Mouse (Mus musculus): ENCODE results near the gene Chrm1.
"Not testable (repeated sequence)": the region's sequence is repeated elsewhere in the genome, so short reads cannot be mapped to it uniquely, and the experiment has no call there.

Gene Chrm1

DNA sequence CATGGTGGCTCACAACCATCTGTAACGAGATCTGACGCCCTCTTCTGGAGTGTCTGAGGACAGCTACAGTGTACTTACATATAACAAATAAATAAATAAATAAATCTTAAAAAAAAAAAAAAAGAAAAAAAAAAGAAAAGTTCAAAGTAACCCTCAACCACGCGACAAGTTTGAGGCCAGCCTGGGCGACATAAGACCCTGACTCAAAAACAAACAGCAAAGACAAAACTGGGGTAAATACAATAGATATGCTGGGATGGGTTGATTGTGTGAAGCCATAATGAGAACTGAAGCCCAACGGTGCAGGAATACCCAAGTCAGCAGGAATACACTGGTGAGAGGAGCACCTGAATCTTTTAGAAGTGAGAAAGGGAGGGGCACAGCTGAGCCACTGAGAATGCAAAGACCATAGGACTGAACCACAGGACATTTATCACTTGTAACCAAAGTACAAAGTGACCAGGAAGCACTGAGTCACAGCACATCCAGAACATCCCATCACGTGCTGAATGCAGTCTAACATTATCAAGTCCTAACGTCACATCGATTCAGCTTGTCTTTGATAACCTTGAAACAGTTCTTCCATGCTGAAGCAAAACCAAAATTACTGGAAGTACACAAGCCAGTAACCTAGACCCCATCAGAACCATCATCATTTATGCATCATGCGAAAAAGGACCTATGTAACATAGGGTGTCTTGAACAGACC lies 53.3 kb downstream of the Chrm1 start:
- no peak for DNase-seq (ENCODE audit: low spot score in 2 of 2)

DNA sequence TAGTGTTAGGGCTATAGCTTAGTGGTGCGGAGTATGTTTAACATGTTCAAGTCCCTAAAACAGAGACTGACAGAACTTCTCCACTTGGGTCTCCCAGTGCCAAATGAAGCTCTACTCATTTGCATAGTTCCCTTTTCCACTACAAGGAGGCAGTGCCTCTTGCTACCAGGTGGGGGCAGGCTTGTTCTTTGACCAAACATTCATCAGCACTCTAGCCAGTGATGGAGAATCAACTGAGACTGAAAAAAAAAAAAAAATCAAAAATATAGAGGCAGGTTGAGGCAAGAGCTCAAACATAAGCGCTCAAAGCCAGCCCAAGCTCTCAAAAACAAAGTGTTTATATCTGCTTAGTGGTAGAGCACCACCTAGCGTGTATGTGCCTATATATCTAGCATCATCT lies 54.8 kb downstream of the Chrm1 start:
- DNase-seq (ENCODE audit: low spot score in 2 of 2): peak; percentile 71 to 73

GRCm38 (mm10) chr19:8719037-8719436 lies 55.4 kb downstream of the Chrm1 start:
- not testable (repeated sequence) for DNase-seq (ENCODE audit: low spot score in 2 of 2)

DNA sequence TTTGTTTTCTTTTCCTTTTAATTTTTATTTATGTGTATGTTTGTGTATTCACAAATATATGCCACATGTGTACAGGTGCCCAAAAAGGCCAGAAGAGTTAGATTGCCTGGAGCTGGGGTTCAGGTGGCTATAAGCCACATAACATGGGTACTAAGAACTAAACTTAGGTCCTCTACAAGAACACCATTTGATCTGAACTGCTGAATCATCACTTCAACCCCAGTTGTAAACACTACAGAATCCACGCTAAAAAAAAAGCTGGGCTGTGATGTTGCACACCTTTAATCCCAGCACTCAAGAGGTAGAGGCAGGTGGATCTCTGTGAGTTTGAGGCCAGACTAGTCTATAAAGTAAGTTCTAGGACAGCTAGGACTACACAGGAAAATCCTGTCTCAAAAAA lies 57.8 kb downstream of the Chrm1 start:
- no peak for DNase-seq (ENCODE audit: low spot score in 2 of 2)

DNA sequence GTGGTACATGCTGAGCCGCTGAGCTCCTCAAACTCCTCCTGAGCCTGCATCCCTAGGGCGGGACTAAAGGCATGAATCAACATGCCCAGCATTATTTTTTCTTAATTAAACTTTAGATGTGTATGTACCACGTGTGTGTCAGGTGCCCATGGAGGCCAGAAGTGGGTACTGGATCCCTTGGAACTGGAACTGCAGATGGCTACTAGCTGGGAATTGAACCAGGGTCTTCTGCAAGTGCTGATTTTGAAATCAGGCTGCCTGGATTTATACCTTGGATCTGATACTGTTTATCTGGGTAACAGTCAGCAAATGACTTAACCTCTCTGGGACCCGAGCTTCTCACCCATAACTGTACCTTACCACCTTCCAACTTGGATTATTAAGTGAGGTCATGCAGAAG lies 58.4 kb downstream of the Chrm1 start:
- DNase-seq (ENCODE audit: low spot score in 2 of 2): no peak

- DNase-seq (ENCODE audit: low spot score in 2 of 2): no peak
Observed at GRCm38 (mm10) chr19:8722559-8722906, 58.9 kb downstream of the Chrm1 start.

DNA sequence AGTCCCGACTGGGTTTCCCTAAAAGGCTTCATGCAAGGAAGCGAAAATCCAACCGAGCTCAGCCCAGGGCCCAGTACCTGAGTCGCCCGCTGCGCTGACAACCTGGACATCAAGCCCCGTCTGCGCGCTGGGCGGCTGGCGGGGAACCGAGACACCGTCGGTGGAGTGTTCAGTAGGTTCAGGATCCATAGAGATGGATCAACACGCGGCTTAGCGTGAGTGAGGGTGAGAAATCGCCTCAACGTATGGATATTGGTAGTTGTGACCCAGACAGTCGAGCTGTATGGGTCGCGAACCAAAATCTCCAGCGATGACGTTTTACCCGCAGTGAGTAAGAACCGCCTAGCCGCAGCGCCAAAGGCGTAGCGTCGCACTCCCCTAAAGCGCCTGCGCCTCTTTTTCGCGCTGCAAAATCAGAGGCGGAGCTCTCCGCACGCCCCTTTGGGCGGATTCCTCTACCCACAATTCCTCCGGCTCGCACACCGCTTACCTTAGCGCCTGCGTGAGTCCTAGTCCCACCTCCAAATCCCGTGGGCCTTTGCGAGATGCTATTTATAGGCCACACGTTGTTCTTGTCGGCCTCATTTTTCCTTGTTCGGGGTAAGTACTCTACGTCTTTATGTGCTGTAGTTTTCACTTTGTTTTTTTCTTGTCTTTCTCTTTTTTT lies 59.5 kb downstream of the Chrm1 start, which contains the start of gene Slc3a2:
Gene Slc3a2, minus strand, starts transcription at position 463 of the 667 bp plus-strand sequence.
- DNase-seq (ENCODE audit: low spot score in 2 of 2): peak; percentile 97 to 98

GRCm38 (mm10) chr19:8723574-8724346 lies 60.2 kb downstream of the Chrm1 start:
- DNase-seq (ENCODE audit: low spot score in 2 of 2): no peak

- DNase-seq (ENCODE audit: low spot score in 2 of 2): no peak
Observed at GRCm38 (mm10) chr19:8724392-8724791, 60.8 kb downstream of the Chrm1 start.

GRCm38 (mm10) chr19:8725081-8725613 lies 61.6 kb downstream of the Chrm1 start:
- DNase-seq (ENCODE audit: low spot score in 2 of 2): no peak

- DNase-seq (ENCODE audit: low spot score in 2 of 2): no peak
Observed at GRCm38 (mm10) chr19:8726609-8727390, 63.2 kb downstream of the Chrm1 start.

- no peak for DNase-seq (ENCODE audit: low spot score in 2 of 2)
Observed at GRCm38 (mm10) chr19:8727495-8728114, 64.0 kb downstream of the Chrm1 start.

DNA sequence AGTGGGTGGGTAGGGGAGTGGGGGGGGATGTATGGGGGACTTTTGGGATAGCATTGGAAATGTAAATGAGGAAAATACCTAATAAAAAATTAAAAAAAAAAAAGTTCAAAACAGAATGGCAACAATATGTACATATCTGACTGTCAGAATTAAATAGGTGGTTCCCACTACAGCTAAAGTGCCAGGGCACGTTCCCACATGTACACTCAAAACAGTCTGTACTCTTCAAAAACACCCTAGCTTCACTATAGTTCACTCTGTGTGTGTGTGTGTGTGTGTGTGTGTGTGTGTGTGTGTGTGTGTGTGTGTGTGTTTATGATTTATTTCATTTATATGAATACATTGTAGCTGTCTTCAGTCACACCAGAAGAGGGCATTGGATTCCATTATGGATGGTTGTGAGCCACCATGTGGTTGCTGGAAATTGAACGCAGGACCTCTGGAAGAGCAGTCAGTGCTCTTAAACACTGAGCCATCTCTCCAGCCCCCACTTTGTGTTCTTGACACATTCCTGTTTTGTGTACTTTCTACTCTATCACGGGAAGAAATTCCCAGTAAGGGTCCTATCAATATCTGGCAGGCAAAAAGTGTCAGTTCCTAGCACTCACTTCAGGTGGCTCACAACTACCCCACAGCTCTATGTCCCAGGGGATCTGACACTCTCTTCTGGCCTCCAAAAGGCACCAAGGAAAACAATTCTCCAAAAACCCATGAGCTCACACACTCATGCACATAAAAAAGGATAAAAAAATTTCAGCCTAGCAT lies 64.9 kb downstream of the Chrm1 start:
- DNase-seq (ENCODE audit: low spot score in 2 of 2): not testable (repeated sequence)
